Mouse (Mus musculus) large intestine, adult 2 months (tissue): ENCODE data around the gene Eif3a. TPM values are rescaled to one million over a fixed set of nuclear protein-coding genes. Genes with fewer than 3 reads are reported as not detected.

Experiments
- DNase-seq: peaks from one replicate; pipeline ENCODE4 v3.0.0-alpha.2; 2012; ENCODE audit warnings: low read depth, low spot score
- WGBS: fragments of 180-500 bp; shearing (Covaris S2); methylation state at CpG from one replicate; pipeline ENCODE4 v1.1.7; 2018; 5-methylcytosine and 5-hydroxymethylcytosine counted together
- polyA plus RNA-seq: library from polyadenylated mRNA; depleted of rRNA; stranded (reverse); fragments of >200 nt; gene quantifications from 2 replicates; pipeline ENCODE4 v1.2.3, GENCODE M21; 2012

Gene Eif3a
- polyA plus RNA-seq, 1 experiment: 17.2 TPM

GRCm38 (mm10) chr19:60782034-60782433 is 8.4 kb downstream of the Eif3a start:
- WGBS: 64% methylated on average over 3 of the region's 3 CpGs

GRCm38 (mm10) chr19:60773366-60773765 is 17.1 kb downstream of the Eif3a start:
- no peak for DNase-seq
- 74% methylated on average over 6 of the region's 6 CpGs for WGBS

More at GRCm38 (mm10) chr19:60782034-60782433, 8.4 kb downstream of the Eif3a start:
- no peak for DNase-seq

- DNase-seq: no peak
- 86% methylated on average over 4 of the region's 4 CpGs for WGBS
Measured at GRCm38 (mm10) chr19:60758896-60759835, 31.3 kb downstream of the Eif3a start.

- DNase-seq: no peak
- 5% methylated on average over 25 of the region's 25 CpGs for WGBS
Measured at GRCm38 (mm10) chr19:60757099-60757785, 33.2 kb downstream of the Eif3a start.

- no peak for DNase-seq
- under 1% methylated on average over 108 of the region's 115 CpGs for WGBS
Measured at GRCm38 (mm10) chr19:60756192-60757098, 34.0 kb downstream of the Eif3a start.

GRCm38 (mm10) chr19:60755438-60756191 is 34.8 kb downstream of the Eif3a start, which contains the start of gene Nanos1:
Nanos1 (plus strand) TSS chr19:60755987.
- WGBS: under 1% methylated on average over 58 of the region's 58 CpGs
- DNase-seq: peak; percentile 43

- DNase-seq: no peak
- WGBS: 39% methylated on average over 1 of the region's 1 CpGs
Measured at GRCm38 (mm10) chr19:60747801-60748200, 42.7 kb downstream of the Eif3a start.

GRCm38 (mm10) chr19:60743767-60744547 is 46.5 kb downstream of the Eif3a start:
- WGBS: 65% methylated on average over 5 of the region's 5 CpGs
- DNase-seq: no peak

GRCm38 (mm10) chr19:60740560-60740959 is 49.9 kb downstream of the Eif3a start:
- WGBS: 58% methylated on average over 1 of the region's 1 CpGs
- no peak for DNase-seq

GRCm38 (mm10) chr19:60731966-60732365 is 58.5 kb downstream of the Eif3a start:
- WGBS: 71% methylated on average over 1 of the region's 1 CpGs
- no peak for DNase-seq

- DNase-seq: no peak
- 75% methylated on average over 1 of the region's 1 CpGs for WGBS
Measured at GRCm38 (mm10) chr19:60731299-60731698, 59.2 kb downstream of the Eif3a start.

- 53% methylated on average over 2 of the region's 2 CpGs for WGBS
- DNase-seq: peak; percentile 25
Measured at GRCm38 (mm10) chr19:60730281-60730852, 60.1 kb downstream of the Eif3a start.

- 88% methylated on average over 2 of the region's 2 CpGs for WGBS
- no peak for DNase-seq
Measured at GRCm38 (mm10) chr19:60716381-60716780, 74.1 kb downstream of the Eif3a start.

- DNase-seq: no peak
- 81% methylated on average over 2 of the region's 2 CpGs for WGBS
Measured at GRCm38 (mm10) chr19:60712577-60712976, 77.9 kb downstream of the Eif3a start.
